Mouse (Mus musculus): ENCODE measurements around the gene Gm266.

- no peak for TF ChIP-seq CTCF (IDR thresholded peaks at IDR 0.05)
- TF ChIP-seq EP300 (IDR thresholded peaks at IDR 0.05): no peak
Observed at GRCm38 (mm10) chr12:111438850-111439249, 46.8 kb downstream of the Gm266 start.
